Mouse (Mus musculus) megakaryocyte progenitor cell, adult 5-6 weeks (primary cell): ENCODE measurements at regions not wholly inside any gene's neighbourhood (a gene's known extent, or its start where the extent isn't known, plus 50 kb on each side); places are given as distances from the start of the nearest gene placed in this dataset.
"Not testable (repeated sequence)": the region's sequence is repeated elsewhere in the genome, so short reads cannot be mapped to it uniquely, and the experiment has no call there.

Source experiments
- ATAC-seq: replicated peaks from 2 replicates; pipeline ENCODE4 v1.8.0; 2016; ENCODE audit warnings: mild to moderate bottlenecking, moderate TSS enrichment, inconsistent platforms; ENCODE audit not compliant: poor library complexity

GRCm38 (mm10) chr11:63211501-63211900 lies 82.7 kb downstream of the Pmp22 start:
- ATAC-seq: no peak

DNA sequence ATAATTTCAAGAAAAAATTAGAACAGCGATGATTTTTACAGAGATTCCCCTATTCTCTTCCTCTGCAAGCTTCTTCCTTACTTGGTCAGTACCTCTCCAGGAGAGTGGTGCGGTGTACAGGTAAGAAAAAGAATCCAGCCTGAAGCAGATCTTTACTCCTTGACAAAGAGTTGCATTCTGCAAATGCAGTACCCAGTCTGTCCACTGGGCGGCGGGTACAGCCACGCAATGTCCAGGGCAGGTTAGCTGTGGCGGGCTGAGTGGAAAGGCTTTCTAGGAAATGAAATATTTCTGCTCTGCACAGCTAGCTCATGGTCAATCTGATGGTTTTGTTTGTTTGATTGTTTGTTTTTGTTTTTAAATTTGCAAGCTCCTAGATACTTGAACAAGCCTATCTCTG lies 84.3 kb downstream of the Pmp22 start:
- ATAC-seq: peak; percentile 65; the same call in 1 of the 2 replicates

DNA sequence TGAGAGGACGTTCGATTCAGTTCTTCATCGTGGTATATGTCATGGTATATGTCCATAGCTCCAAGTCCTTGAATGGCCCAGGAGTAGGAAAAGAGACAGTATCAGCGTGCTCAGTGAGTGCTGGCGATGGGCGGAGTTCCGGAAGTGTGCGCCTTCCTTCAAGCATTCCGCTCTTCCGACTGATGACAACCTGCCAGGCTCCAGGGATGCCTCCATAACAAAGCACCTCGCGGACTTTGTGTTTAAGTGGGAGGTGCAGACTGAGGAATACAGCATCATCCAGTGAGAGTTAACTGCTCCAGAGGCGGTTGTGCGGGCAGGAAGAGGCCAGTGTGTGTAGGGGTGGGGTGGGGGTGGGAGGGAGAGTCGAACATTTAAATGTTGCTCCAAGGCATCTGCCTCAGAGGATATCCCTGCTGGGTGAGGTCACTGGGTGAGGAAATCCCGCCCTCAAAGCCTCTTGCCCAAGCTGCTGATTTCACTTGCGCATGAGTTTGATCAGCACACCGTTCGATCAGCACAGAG lies 85.2 kb downstream of the Pmp22 start:
- ATAC-seq: no peak

DNA sequence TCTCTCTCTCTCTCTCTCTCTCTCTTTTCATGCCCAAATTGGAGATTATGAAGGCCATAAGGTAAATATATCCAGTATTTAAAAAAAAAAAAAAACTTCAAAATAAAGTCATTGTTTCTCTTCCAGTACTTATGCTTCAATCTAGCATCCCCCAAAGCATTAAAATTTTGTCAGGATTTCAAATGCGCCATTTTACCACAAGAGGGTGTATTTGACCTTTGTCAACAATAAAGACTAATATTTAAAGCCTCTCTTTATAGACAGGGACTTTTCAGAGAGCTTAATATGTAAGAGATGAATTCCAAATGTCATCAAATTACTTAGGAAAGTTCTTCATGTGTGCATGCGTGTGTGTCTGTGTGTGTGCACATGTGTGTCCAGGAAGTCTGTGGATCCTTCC lies 87.2 kb downstream of the Pmp22 start:
- ATAC-seq: no peak

GRCm38 (mm10) chr11:63217049-63217448 lies 88.3 kb downstream of the Pmp22 start:
- ATAC-seq: no peak

- ATAC-seq: no peak
These were observed 97.7 kb downstream of the Pmp22 start for GRCm38 (mm10) chr11:63226471-63226870.

GRCm38 (mm10) chr11:63230786-63231185 lies 102.0 kb downstream of the Pmp22 start:
- ATAC-seq: peak; percentile 89

- ATAC-seq: 0 out of 2 replicates have a peak, but pooled peaks have one; percentile 20
These were observed 104.6 kb downstream of the Pmp22 start for GRCm38 (mm10) chr11:63233172-63233966.

DNA sequence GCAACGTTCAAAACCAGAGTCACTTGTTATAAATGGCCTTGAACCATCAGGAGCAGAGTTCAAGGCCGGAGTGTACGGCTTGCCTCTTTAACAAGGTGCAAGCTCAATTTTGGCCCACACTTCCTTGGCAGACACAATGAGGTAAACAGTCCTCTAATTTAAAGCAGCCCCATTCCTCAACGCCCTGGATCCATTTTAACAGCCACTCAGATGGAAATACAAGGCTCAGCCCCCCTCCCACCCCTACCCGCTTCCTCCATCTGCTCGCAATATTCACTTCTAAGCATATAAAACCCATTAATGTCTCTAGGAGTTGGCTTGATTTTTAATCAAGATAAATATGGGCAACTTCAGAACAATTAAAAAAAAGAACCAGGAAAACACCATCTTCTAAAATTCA lies 105.7 kb downstream of the Pmp22 start:
- ATAC-seq: no peak

DNA sequence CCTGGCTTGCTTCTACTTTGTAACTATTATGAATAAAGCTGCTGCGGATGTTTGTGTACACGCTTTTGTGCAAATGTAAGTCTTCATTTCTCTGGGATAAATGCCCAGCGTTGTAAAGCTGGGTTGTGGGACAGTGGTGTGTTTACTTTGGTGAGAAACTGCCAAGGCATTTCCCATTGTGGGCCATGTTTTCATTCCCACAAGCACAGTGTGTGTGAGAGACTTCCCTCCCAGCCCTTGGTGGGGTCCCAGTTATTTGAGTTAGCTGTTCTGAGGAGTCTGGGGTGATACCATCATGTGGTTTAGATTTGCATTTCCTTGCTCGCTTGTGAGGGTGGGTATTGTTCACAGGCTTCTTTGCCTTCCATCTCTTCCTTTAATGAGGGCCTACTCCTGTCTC lies 109.9 kb downstream of the Pmp22 start:
- no peak for ATAC-seq

- ATAC-seq: no peak
These were observed 115.2 kb downstream of the Pmp22 start for GRCm38 (mm10) chr11:63243906-63244416.

DNA sequence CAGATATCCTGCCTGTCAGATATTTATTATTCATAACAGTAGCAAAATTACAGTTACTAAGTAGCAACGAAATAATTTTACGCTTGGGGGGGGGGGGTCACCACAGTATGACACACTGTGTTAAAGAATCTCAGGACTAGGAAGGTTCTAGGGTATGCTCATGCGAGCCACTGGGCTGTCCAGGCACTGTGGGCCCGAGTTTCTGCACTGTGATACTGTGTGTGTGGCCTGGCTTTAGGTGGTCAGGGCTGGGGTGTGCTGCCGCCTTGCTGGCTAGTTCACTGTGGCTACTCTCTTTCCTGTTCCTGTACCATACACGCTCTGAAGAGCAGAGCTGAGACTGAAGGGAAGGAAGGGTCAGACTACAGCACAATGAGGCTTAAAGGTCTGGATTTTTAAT lies 116.3 kb downstream of the Pmp22 start:
- no peak for ATAC-seq

DNA sequence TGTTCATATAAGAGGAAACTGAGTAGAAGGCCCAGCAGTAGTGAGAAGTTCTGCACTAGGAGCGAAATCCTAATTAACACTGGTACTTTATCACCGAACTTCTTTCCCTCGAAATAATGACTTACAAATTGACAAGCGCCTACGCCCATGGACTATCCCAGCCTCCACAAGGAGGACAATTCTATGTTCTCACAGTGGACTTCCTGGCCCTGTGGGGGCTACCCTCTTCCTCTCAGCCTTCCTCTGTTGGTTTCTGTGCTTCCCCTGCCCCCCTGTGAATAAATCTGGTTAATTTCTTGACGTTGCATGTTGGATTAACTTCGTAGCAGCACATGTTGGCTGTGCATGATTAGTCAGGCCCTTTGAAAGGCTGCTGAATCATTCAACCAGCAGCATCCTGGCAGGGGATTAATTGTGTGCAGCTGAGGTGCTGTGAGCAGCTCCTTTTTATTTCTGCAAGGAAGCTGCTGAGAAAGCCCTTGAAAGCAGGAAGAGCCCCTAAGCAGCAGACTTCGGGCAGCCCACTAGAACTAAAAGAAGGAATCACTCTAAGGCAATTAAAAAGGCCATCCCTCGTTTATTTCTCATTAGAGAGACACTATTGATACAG lies 117.4 kb downstream of the Pmp22 start:
- no peak for ATAC-seq

DNA sequence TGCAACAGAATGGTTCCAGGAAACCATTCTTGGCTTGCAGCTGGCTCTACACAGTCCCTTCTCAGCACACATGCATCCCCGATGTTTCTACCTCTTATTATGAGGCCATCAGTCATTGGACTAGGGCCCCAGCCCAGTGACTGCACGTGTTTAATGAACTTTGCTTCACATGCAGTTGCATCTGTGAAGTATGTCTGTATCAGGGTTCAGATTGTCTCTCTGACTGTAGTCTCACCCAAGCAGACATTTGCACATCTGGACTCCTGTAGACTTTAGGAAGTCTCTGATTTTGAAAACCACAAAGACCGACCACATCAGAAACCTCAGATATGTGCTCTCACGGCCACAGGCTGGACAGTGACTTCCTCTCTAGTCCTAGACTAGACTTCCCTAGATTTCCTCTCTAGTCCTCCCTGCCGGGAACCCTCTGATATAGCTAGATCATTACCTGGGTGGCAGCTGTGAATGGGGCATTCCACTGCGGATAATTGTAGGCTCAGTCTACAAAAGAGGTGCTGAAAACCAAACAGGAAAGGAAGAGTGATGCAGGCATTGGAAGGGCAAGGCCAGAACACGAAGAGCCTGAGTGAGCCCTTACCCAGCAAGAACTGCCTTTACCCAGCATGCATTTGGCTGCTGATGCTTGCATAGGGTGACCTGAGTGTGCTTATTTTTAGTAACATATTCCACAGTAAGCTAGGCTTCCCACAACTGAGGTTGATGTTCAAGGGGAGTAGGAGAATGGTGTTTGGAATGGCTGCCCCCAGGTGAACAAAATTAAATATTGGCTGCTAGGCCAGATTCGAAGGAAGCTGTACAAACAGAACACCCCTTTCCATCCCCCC lies 123.5 kb downstream of the Pmp22 start:
- no peak for ATAC-seq

- no peak for ATAC-seq
These were observed 124.3 kb downstream of the Pmp22 start for GRCm38 (mm10) chr11:63252968-63253602.

DNA sequence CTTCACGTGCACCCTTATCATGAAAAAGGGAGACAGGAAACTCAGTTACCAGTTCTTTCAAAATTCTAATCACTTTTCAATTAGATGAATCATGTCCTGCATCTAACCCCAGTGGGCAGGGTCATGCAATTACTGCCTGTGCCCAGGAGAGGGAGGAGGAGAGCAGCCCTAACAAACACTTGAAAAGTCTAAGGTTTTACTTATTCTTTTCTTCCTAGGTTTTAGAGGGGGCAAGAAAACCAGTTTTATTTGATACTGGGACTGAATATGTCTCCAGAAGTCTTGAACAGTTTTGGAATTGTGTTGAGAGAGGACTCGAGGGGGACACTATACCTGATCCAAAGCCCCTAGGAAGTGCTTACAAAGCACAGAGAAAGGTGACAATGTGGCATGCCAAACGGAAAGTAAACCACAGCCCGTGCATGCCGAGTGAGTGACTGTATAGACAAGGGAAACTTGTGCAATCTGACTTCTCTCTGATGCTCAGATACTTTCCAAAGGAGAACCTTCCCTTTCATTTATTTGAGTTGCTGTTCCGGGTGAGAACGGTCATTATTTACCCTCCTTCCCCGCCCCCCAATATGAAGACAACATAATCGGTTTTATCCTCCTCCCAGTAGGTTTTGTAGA lies 135.8 kb downstream of the Pmp22 start:
- ATAC-seq: peak; percentile 82

- not testable (repeated sequence) for ATAC-seq
These were observed 137.5 kb downstream of the Pmp22 start for GRCm38 (mm10) chr11:63266290-63266689.

DNA sequence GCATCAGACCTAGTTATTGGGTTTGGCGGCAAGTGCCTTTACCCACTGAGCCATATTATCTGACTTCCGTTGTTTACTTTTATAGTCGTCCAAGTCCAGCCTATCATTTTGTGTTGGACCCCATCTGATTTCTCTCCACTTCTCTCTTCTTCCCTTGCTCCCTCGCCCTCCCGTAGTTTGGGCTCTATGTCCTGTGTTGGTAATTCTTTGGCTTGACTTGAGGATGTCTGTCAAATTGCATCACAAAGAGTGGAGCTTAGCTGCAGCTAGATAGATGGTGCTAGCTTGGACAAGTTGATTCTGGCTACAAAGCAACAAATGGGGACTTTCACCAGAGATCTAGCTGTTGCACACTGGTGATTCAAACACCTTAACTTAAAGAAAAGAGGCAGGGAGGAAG lies 147.9 kb downstream of the Pmp22 start:
- ATAC-seq: no peak

- ATAC-seq: no peak
These were observed 153.1 kb downstream of the Pmp22 start for GRCm38 (mm10) chr11:63281839-63282238.

DNA sequence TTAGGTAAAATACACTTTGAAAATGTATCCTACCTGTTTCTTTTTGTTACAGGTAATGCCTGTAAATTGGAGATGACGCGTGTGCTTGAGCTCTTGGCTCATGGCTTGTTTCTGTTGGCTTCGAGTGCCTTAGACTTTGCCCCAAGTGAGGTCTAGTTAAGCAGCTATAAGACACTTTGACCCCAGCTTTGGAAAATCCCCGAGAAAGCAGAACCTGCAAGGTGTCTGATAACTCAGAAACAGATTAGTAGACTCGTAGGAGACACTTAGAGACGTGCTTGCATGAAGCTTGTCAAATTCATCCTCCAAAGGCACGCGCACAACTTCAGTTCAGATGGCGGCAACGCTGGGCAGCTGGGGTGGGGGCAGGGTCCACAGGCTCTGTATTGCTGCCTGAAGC lies 153.8 kb downstream of the Pmp22 start:
- ATAC-seq: no peak
